ENCODE assay signal across 8 mouse cellular contexts in the genomic region with DNA sequence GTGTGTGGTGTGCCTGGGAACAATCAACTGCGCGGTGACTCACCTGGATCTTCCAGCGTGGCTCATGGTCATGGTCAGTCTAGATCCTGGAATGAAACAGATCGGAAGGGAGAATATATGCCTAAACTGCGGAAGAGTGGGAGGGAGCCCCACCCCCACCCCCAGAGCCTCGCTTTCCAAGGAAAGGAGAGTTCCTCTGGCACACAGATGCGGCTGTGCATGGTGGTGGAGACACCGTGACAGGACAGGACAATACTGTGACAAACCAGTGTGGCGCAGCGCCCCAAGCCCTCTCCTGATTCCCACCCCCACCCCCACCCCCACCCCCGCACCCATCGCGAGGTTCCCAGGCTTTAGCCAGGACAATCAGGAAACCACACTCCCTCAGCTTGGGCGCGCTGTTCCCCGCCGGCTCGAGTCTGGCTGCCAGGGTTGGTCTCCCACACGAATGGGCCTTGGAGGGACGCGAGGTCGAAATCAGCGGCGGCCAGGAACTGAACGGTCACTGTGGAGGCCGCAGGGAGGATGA. TPM values are rescaled to one million over a fixed set of nuclear protein-coding genes. Genes with fewer than 3 reads are reported as not detected.
A peak's percentile ranks its signal among the peaks of the same experiment; 100 is the strongest.
DNase-seq lines count a peak whose midpoint lies in the region; ATAC-seq lines count a peak whose summit lies in the region.

No protein-coding gene starts in this region.

- H3K4me3 ChIP-seq in embryonic facial prominence, embryonic 10.5 days, result peak overlapping the region; percentile 97
- H3K4me3 ChIP-seq in hindbrain, embryonic 14.5 days (replicated peaks; ENCODE audit: low read length), result peak overlapping the region; percentile 98
- peak overlapping the region; percentile 96 for H3K4me3 ChIP-seq in midbrain, embryonic 16.5 days (ENCODE audit: low read depth, low read length)

- 3% methylated on average over 26 of the region's 26 CpGs for WGBS in embryonic facial prominence, embryonic 10.5 days
- 3% methylated on average over 24 of the region's 26 CpGs for WGBS in hindbrain, embryonic 14.5 days
- WGBS in midbrain, embryonic 16.5 days, result 4% methylated on average over 24 of the region's 26 CpGs

- H3K27ac ChIP-seq in embryonic facial prominence, embryonic 10.5 days (replicated peaks), result peak overlapping the region; percentile 93
- H3K27ac ChIP-seq in hindbrain, embryonic 14.5 days, result peak overlapping the region; percentile 95
- peak overlapping the region; percentile 92 for H3K27ac ChIP-seq in midbrain, embryonic 16.5 days (ENCODE audit: low read length)

- intact Hi-C loops in left cerebral cortex, postnatal 4 days (cut with DNase I), result no loop called here

- H3K27me3 ChIP-seq in embryonic facial prominence, embryonic 10.5 days (replicated peaks; ENCODE audit: low read depth, poor library complexity, severe bottlenecking), result peaks cover 6% of the 10 kb centered on the region; the same call in 1 of the 2 replicates
- no peaks in the 10 kb centered on the region for H3K27me3 ChIP-seq in hindbrain, embryonic 14.5 days (ENCODE audit: control insufficient read depth, insufficient read depth, low read length)
- H3K27me3 ChIP-seq in midbrain, embryonic 16.5 days (ENCODE audit: control insufficient read depth, insufficient read depth, low read depth, low read length), result no peaks in the 10 kb centered on the region

- H3K36me3 ChIP-seq in embryonic facial prominence, embryonic 10.5 days (replicated peaks), result peaks cover 12% of the 10 kb centered on the region
- H3K36me3 ChIP-seq in hindbrain, embryonic 14.5 days (replicated peaks; ENCODE audit: control insufficient read depth, insufficient read depth), result peaks cover 14% of the 10 kb centered on the region
- peaks cover 4% of the 10 kb centered on the region; the same call in 1 of the 2 replicates for H3K36me3 ChIP-seq in midbrain, embryonic 16.5 days (ENCODE audit: control insufficient read depth, insufficient read depth, low read length)

- peak; percentile 26 to 39 for DNase-seq in left cerebral cortex, adult 8-10 months (ENCODE audit: low spot score in 2 of 2)
- no peak for DNase-seq in left cerebral cortex, postnatal 4 days
- DNase-seq in embryonic facial prominence, embryonic 10.5 days (ENCODE audit: low spot score), result no peak
- DNase-seq in hindbrain, embryonic 14.5 days (ENCODE audit: low spot score), result no peak
- DNase-seq in urinary bladder, postnatal 10 days (ENCODE audit: low spot score), result no peak
- DNase-seq in MN1 (ENCODE audit: low spot score), result no peak
- DNase-seq in spleen, adult 12 weeks (ENCODE audit: low spot score), result no peak

- peak overlapping the region; percentile 97 for H3K9ac ChIP-seq in hindbrain, embryonic 14.5 days
- peak overlapping the region; percentile 98 for H3K9ac ChIP-seq in midbrain, embryonic 16.5 days (ENCODE audit: low read depth, low read length)

- peak; percentile 56 for ATAC-seq in hindbrain, embryonic 14.5 days (ENCODE audit: low FRiP score)
- peak; percentile 49 for ATAC-seq in midbrain, embryonic 16.5 days

- H3K9me3 ChIP-seq in embryonic facial prominence, embryonic 10.5 days, result 0 out of 2 replicates have a peak, but pooled peaks cover 2% of the 10 kb centered on the region
- no peaks in the 10 kb centered on the region for H3K9me3 ChIP-seq in hindbrain, embryonic 14.5 days (ENCODE audit: control insufficient read depth, low read length)
- no peaks in the 10 kb centered on the region for H3K9me3 ChIP-seq in midbrain, embryonic 16.5 days (replicated peaks; ENCODE audit: control insufficient read depth, low read length, poor library complexity, severe bottlenecking)

- H3K4me2 ChIP-seq in hindbrain, embryonic 14.5 days (replicated peaks), result peak overlapping the region; percentile 65
- peak overlapping the region; percentile 86 for H3K4me2 ChIP-seq in midbrain, embryonic 16.5 days (ENCODE audit: low read length)

- peaks cover 40% of the 10 kb centered on the region for H3K4me1 ChIP-seq in embryonic facial prominence, embryonic 10.5 days
- peaks cover 31% of the 10 kb centered on the region for H3K4me1 ChIP-seq in hindbrain, embryonic 14.5 days (replicated peaks; ENCODE audit: control insufficient read depth, insufficient read depth, low read length)
- peaks cover 24% of the 10 kb centered on the region for H3K4me1 ChIP-seq in midbrain, embryonic 16.5 days (ENCODE audit: control insufficient read depth, insufficient read depth, low read length)

RNA-seq across cellular contexts. Expression of a gene that starts 0.4 kb away (rescaled TPM):
- total RNA-seq in left cerebral cortex, adult 8-10 months (2022), result 10 to 100 TPM; 78.3 to 86.0 (median 79.2) TPM
- total RNA-seq in left cerebral cortex, postnatal 4 days (2021), result 100 to 1,000 TPM; 238 to 239 TPM
- polyA plus RNA-seq in embryonic facial prominence, embryonic 10.5 days (2016; fragmentation: Nextera tagmentation; extraction: Ambion mirVana), result 211 and 214 TPM in 2 replicates
- polyA plus RNA-seq in hindbrain, embryonic 14.5 days (2014; fragmentation: Nextera tagmentation; extraction: Ambion mirVana), result 425 and 498 TPM in 2 replicates
- 654 and 658 TPM in 2 replicates for polyA plus RNA-seq in midbrain, embryonic 16.5 days (2015; fragmentation: Nextera tagmentation; extraction: Ambion mirVana)

RNA-seq across cellular contexts. Expression of a gene that starts 13.0 kb away (rescaled TPM):
- total RNA-seq in left cerebral cortex, adult 8-10 months (2022), result 100 to 1,000 TPM; 199 to 235 (median 210) TPM
- 10 to 100 TPM; 40.4 to 41.3 TPM for total RNA-seq in left cerebral cortex, postnatal 4 days (2021)
- polyA plus RNA-seq in embryonic facial prominence, embryonic 10.5 days (2016; fragmentation: Nextera tagmentation; extraction: Ambion mirVana), result 0.47 and 0.73 TPM in 2 replicates
- 3.9 and 4.5 TPM in 2 replicates for polyA plus RNA-seq in hindbrain, embryonic 14.5 days (2014; fragmentation: Nextera tagmentation; extraction: Ambion mirVana)
- polyA plus RNA-seq in midbrain, embryonic 16.5 days (2015; fragmentation: Nextera tagmentation; extraction: Ambion mirVana), result 4.4 and 4.6 TPM in 2 replicates

RNA-seq across cellular contexts. Expression of a gene that starts 46.6 kb away (rescaled TPM):
- total RNA-seq in left cerebral cortex, adult 8-10 months (2022), result 10 to 100 TPM; 18.5 to 19.9 (median 18.9) TPM
- 10 to 100 TPM; 23.3 to 24.3 TPM for total RNA-seq in left cerebral cortex, postnatal 4 days (2021)
- polyA plus RNA-seq in embryonic facial prominence, embryonic 10.5 days (2016; fragmentation: Nextera tagmentation; extraction: Ambion mirVana), result 87.5 and 89.2 TPM in 2 replicates
- polyA plus RNA-seq in hindbrain, embryonic 14.5 days (2014; fragmentation: Nextera tagmentation; extraction: Ambion mirVana), result 35.1 and 35.5 TPM in 2 replicates
- 38.9 and 40.4 TPM in 2 replicates for polyA plus RNA-seq in midbrain, embryonic 16.5 days (2015; fragmentation: Nextera tagmentation; extraction: Ambion mirVana)

Comparison
In these comparisons a context has a peak if more than half of its experiments do, and no peak if none do; other contexts are left out.
1. DNase-seq: peak in left cerebral cortex, adult 8-10 months (2 of 2); none in left cerebral cortex, postnatal 4 days (single experiment), embryonic facial prominence, embryonic 10.5 days (single experiment), hindbrain, embryonic 14.5 days (single experiment), urinary bladder, postnatal 10 days (single experiment), MN1 (single experiment) and spleen, adult 12 weeks (single experiment).
2. Peak in every context shown above with its lines, with median percentiles within 50 percentile points of each other: H3K27ac ChIP-seq and H3K4me3 ChIP-seq.